Mouse (Mus musculus) heart, embryonic 15.5 days (tissue): ENCODE measurements around the gene Tm7sf2. TPM values are rescaled to one million over a fixed set of nuclear protein-coding genes. Genes with fewer than 3 reads are reported as not detected.

ENCODE experiments used
- ATAC-seq: fragments of 200-750 bp; cut with Nextera tagmentation; replicated peaks from 2 replicates; pipeline ENCODE4 v1.8.0; 2017; ENCODE audit warnings: low read depth, moderate TSS enrichment; ENCODE audit not compliant: insufficient number of reproducible peaks, insufficient read depth, low FRiP score
- H3K27ac ChIP-seq: fragments of 300-500 bp; sonication (generic); 2 replicates; pipeline ENCODE4 v1.5.1; 2015; ENCODE audit warnings: mild to moderate bottlenecking, inconsistent platforms
- H3K27me3 ChIP-seq: fragments of 300-500 bp; sonication (generic); 2 replicates; pipeline ENCODE4 v1.6.1; 2015; ENCODE audit warnings: inconsistent platforms
- H3K36me3 ChIP-seq: fragments of 300-500 bp; sonication (generic); 2 replicates; pipeline ENCODE4 v1.6.1; 2015; ENCODE audit warnings: mild to moderate bottlenecking, inconsistent platforms
- H3K4me1 ChIP-seq: fragments of 300-500 bp; sonication (generic); replicated peaks from 2 replicates; pipeline ENCODE4 v1.6.1; 2015; ENCODE audit warnings: inconsistent platforms
- H3K4me2 ChIP-seq: fragments of 300-500 bp; sonication (generic); 2 replicates; pipeline ENCODE4 v1.6.1; 2015; ENCODE audit warnings: inconsistent platforms, mild to moderate bottlenecking, moderate library complexity
- H3K4me3 ChIP-seq: fragments of 300-500 bp; sonication (generic); 2 replicates; pipeline ENCODE4 v1.5.1; 2015; ENCODE audit warnings: mild to moderate bottlenecking, inconsistent platforms
- H3K9ac ChIP-seq: fragments of 300-500 bp; sonication (generic); 2 replicates; pipeline ENCODE4 v1.6.1; 2015; ENCODE audit warnings: mild to moderate bottlenecking, inconsistent platforms
- H3K9me3 ChIP-seq: fragments of 300-500 bp; sonication (generic); replicated peaks from 2 replicates; pipeline ENCODE4 v1.6.1; 2016; ENCODE audit warnings: inconsistent platforms
- WGBS: fragments of 180-500 bp; shearing (Covaris S2); methylation state at CpG from one replicate; pipeline ENCODE4 v1.1.7; 2015; ENCODE audit warnings: mixed read lengths; 5-methylcytosine and 5-hydroxymethylcytosine counted together
- microRNA-seq: library from miRNA; unstranded; fragments of <30 nt; microRNA quantifications from one replicate; pipeline ENCODE4, GENCODE M21; 2016
- polyA plus RNA-seq: library from polyadenylated mRNA; unstranded; fragments of >200 nt; fragmentation: Nextera tagmentation; extraction: Ambion mirVana; gene quantifications from 2 replicates; pipeline ENCODE4 v1.2.1, GENCODE M21; 2015

The Tm7sf2 gene
- polyA plus RNA-seq, 1 experiment from 2014 or later = 5.4 TPM

DNA sequence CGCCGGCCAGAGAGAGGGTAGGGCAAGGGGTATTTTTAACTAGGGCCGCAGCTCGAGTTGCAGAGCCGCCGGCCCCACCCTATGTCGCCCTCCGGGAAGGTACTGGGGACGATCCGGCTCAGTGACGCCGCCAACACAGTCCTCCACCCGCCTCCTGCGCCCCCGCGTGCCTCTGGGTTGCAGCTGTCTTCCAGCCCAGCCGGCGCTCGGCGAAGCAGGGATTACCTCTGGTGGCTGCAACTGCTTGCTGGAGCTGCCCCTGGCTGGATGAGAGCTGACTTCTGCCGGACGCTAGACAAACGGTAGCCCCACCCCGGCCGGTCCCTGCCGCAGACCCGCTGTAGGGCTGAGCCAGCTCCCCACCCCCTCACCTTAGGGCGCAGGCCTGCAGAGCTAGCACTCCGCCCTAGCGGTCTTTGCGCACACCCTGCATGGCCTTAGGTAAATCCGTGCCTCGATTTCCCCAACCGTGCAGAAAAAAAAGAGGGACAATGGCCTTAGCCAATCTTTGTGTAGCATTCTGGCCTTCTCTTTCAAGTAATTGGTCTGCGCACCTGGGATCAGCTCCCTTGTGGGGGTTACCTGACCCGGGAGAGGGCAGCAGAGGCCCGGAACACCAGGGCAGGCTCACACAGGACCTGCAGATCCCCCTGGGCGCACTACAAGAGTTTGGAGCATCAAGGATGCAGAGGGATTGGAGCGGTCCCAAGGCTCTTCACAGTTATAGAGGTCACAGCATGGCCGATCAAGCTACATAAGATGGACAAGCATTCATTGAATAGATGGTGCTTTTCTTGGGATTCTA is 52.5 kb downstream of the Tm7sf2 start, which contains the start of gene Capn1:
TSS of gene Capn1 (minus strand) at position 387 of the 805 bp plus-strand sequence.
- Histone ChIP-seq H3K9ac (peak within 1 kb of the TSS; percentile 71), H3K36me3 (no peaks in the 10 kb centered on the region), H3K9me3 (no peaks in the 10 kb centered on the region), H3K27ac (peak within 1 kb of the TSS; percentile 75), H3K27me3 (0 out of 2 replicates have a peak, but pooled peaks cover 4% of the 10 kb centered on the region), H3K4me1 (peaks cover 19% of the 10 kb centered on the region), H3K4me3 (peak within 1 kb of the TSS; percentile 70), H3K4me2 (peak within 1 kb of the TSS; percentile 92)
- 3% methylated on average over 40 of the region's 40 CpGs for WGBS
- ATAC-seq = peak; percentile 84

DNA sequence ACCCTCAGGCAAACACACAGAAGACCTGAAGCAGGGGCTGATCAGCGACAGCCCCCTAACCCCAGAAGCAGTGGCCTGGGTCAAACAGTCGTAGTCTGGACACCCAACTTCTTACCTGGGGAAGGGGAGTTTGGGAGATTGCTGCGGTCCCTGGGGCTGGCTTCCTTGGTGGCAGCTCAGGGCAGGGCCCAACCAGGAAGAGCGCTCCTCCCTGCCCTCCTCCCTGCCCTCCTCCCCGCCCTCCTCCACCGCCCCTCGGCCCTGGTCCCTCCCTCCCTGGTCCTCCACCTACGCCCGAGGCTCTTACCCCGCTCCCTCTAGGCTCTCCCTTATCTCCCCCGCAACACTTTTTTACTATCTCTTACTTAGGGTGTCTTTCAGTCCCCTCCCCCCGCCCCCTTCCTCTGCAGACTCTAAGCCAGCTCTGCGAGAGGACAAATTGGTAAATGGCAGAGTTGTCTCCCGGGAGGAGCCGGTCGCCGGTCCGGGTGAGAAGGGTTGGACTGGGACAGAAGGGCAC is 53.1 kb downstream of the Tm7sf2 start:
- peaks cover 19% of the 10 kb centered on the region for H3K4me1 ChIP-seq
- no peaks in the 10 kb centered on the region for H3K36me3 ChIP-seq
- under 1% methylated on average over 18 of the region's 18 CpGs for WGBS
- H3K9ac ChIP-seq = peak overlapping the region; percentile 71
- peak overlapping the region; percentile 75 for H3K27ac ChIP-seq
- H3K27me3 ChIP-seq = 0 out of 2 replicates have a peak, but pooled peaks cover 4% of the 10 kb centered on the region
- peak overlapping the region; percentile 70 for H3K4me3 ChIP-seq
- ATAC-seq = peak; percentile 83
- peak overlapping the region; percentile 92 for H3K4me2 ChIP-seq
- H3K9me3 ChIP-seq = no peaks in the 10 kb centered on the region

DNA sequence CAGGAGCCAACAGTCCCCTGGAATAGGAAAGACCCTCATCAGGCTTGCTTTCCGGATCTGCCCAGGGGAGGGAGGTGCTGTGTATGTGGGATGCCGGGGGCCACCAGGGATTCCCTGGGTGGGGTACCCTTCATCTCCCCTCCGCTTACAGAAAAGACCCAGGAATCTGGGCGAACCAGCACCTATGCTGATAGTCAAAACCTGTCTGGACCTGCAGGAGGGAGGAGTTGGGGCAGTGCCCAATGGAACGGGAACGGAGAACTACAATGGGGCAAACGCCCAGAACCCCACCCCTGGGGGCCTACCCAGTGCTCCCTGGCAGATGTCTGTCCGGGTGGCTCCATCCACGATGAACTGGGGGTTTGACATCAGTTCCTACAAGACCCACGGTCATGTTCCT is 54.5 kb downstream of the Tm7sf2 start:
- Histone ChIP-seq H3K4me2 (no peak overlapping the region), H3K4me1 (peaks cover 19% of the 10 kb centered on the region)
- WGBS = 92% methylated on average over 10 of the region's 10 CpGs

More for the DNA sequence above, 54.5 kb downstream of the Tm7sf2 start:
- Histone ChIP-seq H3K9me3 (no peaks in the 10 kb centered on the region), H3K36me3 (no peaks in the 10 kb centered on the region), H3K27me3 (0 out of 2 replicates have a peak, but pooled peaks cover 4% of the 10 kb centered on the region), H3K4me3 (0 out of 2 replicates have a peak overlapping the region, but pooled peaks have one; percentile 70), H3K27ac (no peak overlapping the region), H3K9ac (no peak overlapping the region)
- ATAC-seq = no peak

Small RNA genes lying within 50 kb of the gene (microRNA-seq; reads per million reads assigned to microRNA genes)
- 2.3 reads per million, percentile 3 among the genes with 10 or more reads in this experiment for gene Mir6988

Other genes starting within 250 kb of the Tm7sf2 start
- gene Frmd8, start 193.1 kb downstream of the Tm7sf2 start, polyA plus RNA-seq = 25.1 and 35.1 TPM in 2 replicates
- gene Slc25a45, start 190.6 kb downstream of the Tm7sf2 start, polyA plus RNA-seq = 3.2 and 4.2 TPM in 2 replicates
- 1.2 and 2.0 TPM in 2 replicates for gene Tigd3, start 174.2 kb downstream of the Tm7sf2 start, polyA plus RNA-seq
- 81.9 and 106 TPM in 2 replicates for gene Dpf2, start 155.4 kb downstream of the Tm7sf2 start, polyA plus RNA-seq
- gene Cdc42ep2, start 143.6 kb downstream of the Tm7sf2 start, polyA plus RNA-seq = 10.4 and 13.0 TPM in 2 replicates
- 35.8 and 48.9 TPM in 2 replicates for gene Pola2, start 104.2 kb downstream of the Tm7sf2 start, polyA plus RNA-seq
- gene Slc22a20, start 82.2 kb downstream of the Tm7sf2 start, polyA plus RNA-seq = not detected in 2 replicates
- gene Capn1, start 52.5 kb downstream of the Tm7sf2 start, polyA plus RNA-seq = 6.6 and 10.0 TPM in 2 replicates
- 14.5 and 19.2 TPM in 2 replicates for gene Syvn1, start 21.8 kb downstream of the Tm7sf2 start, polyA plus RNA-seq
- gene Mrpl49, start 10.6 kb downstream of the Tm7sf2 start, polyA plus RNA-seq = 54.5 and 55.3 TPM in 2 replicates
- gene Fau, start 10.5 kb downstream of the Tm7sf2 start, polyA plus RNA-seq = 434 and 453 TPM in 2 replicates
- gene Znhit2, start 7.2 kb downstream of the Tm7sf2 start, polyA plus RNA-seq = 19.3 and 25.6 TPM in 2 replicates
- 35.6 and 51.9 TPM in 2 replicates for gene Vps51, start 8.9 kb upstream of the Tm7sf2 start, polyA plus RNA-seq
- not detected in 2 replicates for gene Tmem262, start 11.7 kb upstream of the Tm7sf2 start, polyA plus RNA-seq
- 0.48 and 1.3 TPM in 2 replicates for gene Gm28374, start 13.9 kb upstream of the Tm7sf2 start, polyA plus RNA-seq
- gene Zfpl1, start 16.6 kb upstream of the Tm7sf2 start, polyA plus RNA-seq = 39.1 and 53.1 TPM in 2 replicates
- 19.6 and 27.2 TPM in 2 replicates for gene Cdca5, start 16.6 kb upstream of the Tm7sf2 start, polyA plus RNA-seq
- gene AC131692.1, start 26.0 kb upstream of the Tm7sf2 start, polyA plus RNA-seq = 0.20 and 0.38 TPM in 2 replicates
- 0.21 and 0.36 TPM in 2 replicates for gene Naaladl1, start 37.4 kb upstream of the Tm7sf2 start, polyA plus RNA-seq
- gene Sac3d1, start 50.3 kb upstream of the Tm7sf2 start, polyA plus RNA-seq = 28.1 and 38.1 TPM in 2 replicates
- 19.8 and 25.9 TPM in 2 replicates for gene Snx15, start 59.9 kb upstream of the Tm7sf2 start, polyA plus RNA-seq
- 0.23 TPM in 1 of 2 replicates, not detected in the other for gene Batf2, start 72.6 kb upstream of the Tm7sf2 start, polyA plus RNA-seq
- 74.7 and 81.8 TPM in 2 replicates for gene Arl2, start 73.2 kb upstream of the Tm7sf2 start, polyA plus RNA-seq
- not detected in 2 replicates for gene Majin, start 116.0 kb upstream of the Tm7sf2 start, polyA plus RNA-seq
- 0.57 TPM in 1 of 2 replicates, not detected in the other for gene Gpha2, start 158.0 kb upstream of the Tm7sf2 start, polyA plus RNA-seq
- gene Ppp2r5b, start 167.5 kb upstream of the Tm7sf2 start, polyA plus RNA-seq = 21.4 and 28.1 TPM in 2 replicates
- gene Atg2a, start 173.3 kb upstream of the Tm7sf2 start, polyA plus RNA-seq = 6.7 and 10.0 TPM in 2 replicates
- gene Ehd1, start 208.4 kb upstream of the Tm7sf2 start, polyA plus RNA-seq = 54.1 and 66.8 TPM in 2 replicates
- gene Cdc42bpg, start 238.1 kb upstream of the Tm7sf2 start, polyA plus RNA-seq = 0.30 and 0.60 TPM in 2 replicates